In the genomic region with DNA sequence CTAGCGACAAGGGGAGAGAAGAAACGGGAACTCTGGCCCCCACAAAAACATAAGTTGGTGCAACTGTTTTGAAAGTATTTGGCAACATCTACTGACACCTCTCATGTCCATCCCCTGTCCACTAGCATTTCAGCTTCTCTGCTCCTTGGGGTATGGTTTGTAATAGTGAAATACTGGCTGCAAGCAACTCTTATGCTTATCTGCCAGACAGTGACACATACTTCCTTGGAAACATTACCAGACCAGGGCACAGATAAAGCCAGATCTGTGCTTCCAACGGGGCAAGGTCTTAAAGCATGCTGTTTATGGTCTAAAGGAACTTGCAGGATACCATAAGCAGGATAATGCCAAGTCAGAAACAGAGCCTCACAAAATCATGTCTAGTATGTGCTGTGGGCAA, we compare ENCODE assay signal across 17 mouse cellular contexts. TPM values are rescaled to one million over a fixed set of nuclear protein-coding genes. Genes with fewer than 3 reads are reported as not detected.
A peak's percentile ranks its signal among the peaks of the same experiment; 100 is the strongest.
DNase-seq lines count a peak whose midpoint lies in the region; ATAC-seq and TF ChIP-seq lines count a peak whose summit lies in the region.
"Had no signal": no experiment of that assay in that cellular context is flagged by ENCODE, and none has a peak within 500 bp of the region (broad histone marks: within the 10 kb centered on the region; RNA-seq: fewer than 3 reads in every experiment).

No protein-coding gene starts in this region.

- DNase-seq in cerebellum, adult 9-10 months, result peak; percentile 13
- DNase-seq in cerebellum, adult 11 months, result no peak
- no peak for DNase-seq in limb, embryonic 10.5 days (ENCODE audit: low spot score)
- DNase-seq in thymus, adult 18-20 months, result no peak
- no peak for DNase-seq in layer of hippocampus, adult 9-11 months
- DNase-seq: cerebellum, adult 8-10 months; lung, postnatal 36 days had no signal

- H3K27me3 ChIP-seq in limb, embryonic 13.5 days, result no peaks in the 10 kb centered on the region
- H3K27me3 ChIP-seq in limb, embryonic 10.5 days (ENCODE audit: low read depth, poor library complexity, severe bottlenecking), result no peaks in the 10 kb centered on the region
- H3K27me3 ChIP-seq in E14TG2a.4 (ENCODE audit: insufficient read depth, low read length), result no peaks in the 10 kb centered on the region
- no peaks in the 10 kb centered on the region for H3K27me3 ChIP-seq in liver, embryonic 12.5 days (replicated peaks)

- TF ChIP-seq CTCF in E14TG2a.4 (conservative IDR thresholded peaks at IDR 0.05; ENCODE audit: low read length), result no peak

- WGBS in limb, embryonic 13.5 days, result 81% methylated on average over 3 of the region's 3 CpGs
- 92% methylated on average over 3 of the region's 3 CpGs for WGBS in limb, embryonic 10.5 days
- 55% methylated on average over 3 of the region's 3 CpGs for WGBS in liver, embryonic 12.5 days (ENCODE audit: insufficient replicate concordance)

- no peaks in the 10 kb centered on the region for H3K9me3 ChIP-seq in limb, embryonic 13.5 days
- H3K9me3 ChIP-seq in limb, embryonic 10.5 days (replicated peaks), result no peaks in the 10 kb centered on the region
- no peaks in the 10 kb centered on the region for H3K9me3 ChIP-seq in E14TG2a.4 (ENCODE audit: low read length)
- H3K9me3 ChIP-seq in liver, embryonic 12.5 days (replicated peaks), result no peaks in the 10 kb centered on the region

- H3K36me3 ChIP-seq in limb, embryonic 13.5 days, result peaks cover 18% of the 10 kb centered on the region
- H3K36me3 ChIP-seq in limb, embryonic 10.5 days, result peaks cover 8% of the 10 kb centered on the region; the same call in 1 of the 2 replicates
- peaks cover 55% of the 10 kb centered on the region for H3K36me3 ChIP-seq in E14TG2a.4 (ENCODE audit: insufficient read depth, low read length)
- peaks cover 30% of the 10 kb centered on the region for H3K36me3 ChIP-seq in liver, embryonic 12.5 days

- no peak overlapping the region for H3K4me2 ChIP-seq in limb, embryonic 13.5 days (replicated peaks)
- H3K4me2 ChIP-seq in liver, embryonic 12.5 days, result peak overlapping the region; percentile 100

- H3K4me1 ChIP-seq in limb, embryonic 13.5 days, result 0 out of 2 replicates have a peak, but pooled peaks cover 5% of the 10 kb centered on the region
- H3K4me1 ChIP-seq in limb, embryonic 10.5 days, result peaks cover 7% of the 10 kb centered on the region
- peaks cover 66% of the 10 kb centered on the region for H3K4me1 ChIP-seq in E14TG2a.4 (replicated peaks; ENCODE audit: low read depth, low read length)
- H3K4me1 ChIP-seq in liver, embryonic 12.5 days, result peaks cover 26% of the 10 kb centered on the region

- no peak for ATAC-seq in limb, embryonic 13.5 days (ENCODE audit: low FRiP score, low read depth)
- ATAC-seq in liver, embryonic 12.5 days, result no peak
- ATAC-seq: activated CD4-positive, CD25-positive, alpha-beta regulatory T cell, adult 4 months had no signal

- no peak overlapping the region for H3K4me3 ChIP-seq in limb, embryonic 13.5 days
- no peak overlapping the region for H3K4me3 ChIP-seq in limb, embryonic 10.5 days
- peak overlapping the region; percentile 100 for H3K4me3 ChIP-seq in E14TG2a.4 (replicated peaks; ENCODE audit: low read length)
- no peak overlapping the region for H3K4me3 ChIP-seq in liver, embryonic 12.5 days

- peak overlapping the region; percentile 19; the same call in 1 of the 2 replicates for H3K9ac ChIP-seq in limb, embryonic 13.5 days
- H3K9ac ChIP-seq in liver, embryonic 12.5 days, result peak overlapping the region; percentile 42

- no peak overlapping the region for H3K27ac ChIP-seq in limb, embryonic 13.5 days
- H3K27ac ChIP-seq in limb, embryonic 10.5 days, result no peak overlapping the region
- peak overlapping the region; percentile 66; the same call in 1 of the 2 replicates for H3K27ac ChIP-seq in liver, embryonic 12.5 days

RNA-seq across cellular contexts. Expression of a gene that starts 1.8 kb away (rescaled TPM):
- polyA plus RNA-seq in limb, embryonic 13.5 days (2015; fragmentation: Nextera tagmentation; extraction: Ambion mirVana), result 26.3 and 26.8 TPM in 2 replicates
- 18.1 and 21.1 TPM in 2 replicates for polyA plus RNA-seq in limb, embryonic 10.5 days (2016; fragmentation: Nextera tagmentation; extraction: Ambion mirVana)
- 24.6 and 28.0 TPM in 2 replicates for polyA plus RNA-seq in liver, embryonic 12.5 days (2016; fragmentation: Nextera tagmentation; extraction: Ambion mirVana)

RNA-seq across cellular contexts. Expression of a gene that starts 21.4 kb away (rescaled TPM):
- not detected in 2 replicates for polyA plus RNA-seq in limb, embryonic 13.5 days (2015; fragmentation: Nextera tagmentation; extraction: Ambion mirVana)
- polyA plus RNA-seq in limb, embryonic 10.5 days (2016; fragmentation: Nextera tagmentation; extraction: Ambion mirVana), result not detected in 2 replicates
- not detected in 2 replicates for polyA plus RNA-seq in liver, embryonic 12.5 days (2016; fragmentation: Nextera tagmentation; extraction: Ambion mirVana)
- polyA plus RNA-seq: activated CD4-positive, CD25-positive, alpha-beta regulatory T cell, adult 4 months; embryonic facial prominence, embryonic 11.5 days; forebrain, embryonic 11.5 days; heart, embryonic 16.5 days; intestine, embryonic 14.5 days; kidney, postnatal 0 days; limb, embryonic 14.5 days had no signal

RNA-seq across cellular contexts. Expression of a gene that starts 22.3 kb away (rescaled TPM):
- polyA plus RNA-seq in limb, embryonic 13.5 days (2015; fragmentation: Nextera tagmentation; extraction: Ambion mirVana), result 13.4 and 15.0 TPM in 2 replicates
- polyA plus RNA-seq in limb, embryonic 10.5 days (2016; fragmentation: Nextera tagmentation; extraction: Ambion mirVana), result 3.7 and 5.7 TPM in 2 replicates
- polyA plus RNA-seq in liver, embryonic 12.5 days (2016; fragmentation: Nextera tagmentation; extraction: Ambion mirVana), result 1.8 and 2.5 TPM in 2 replicates
- polyA plus RNA-seq: activated CD4-positive, CD25-positive, alpha-beta regulatory T cell, adult 4 months had no signal

RNA-seq across cellular contexts. Expression of a gene that starts 28.7 kb away (rescaled TPM):
- 88.5 and 92.1 TPM in 2 replicates for polyA plus RNA-seq in limb, embryonic 13.5 days (2015; fragmentation: Nextera tagmentation; extraction: Ambion mirVana)
- 112 and 113 TPM in 2 replicates for polyA plus RNA-seq in limb, embryonic 10.5 days (2016; fragmentation: Nextera tagmentation; extraction: Ambion mirVana)
- 94.9 and 98.7 TPM in 2 replicates for polyA plus RNA-seq in liver, embryonic 12.5 days (2016; fragmentation: Nextera tagmentation; extraction: Ambion mirVana)

RNA-seq across cellular contexts. Expression of a gene that starts 32.9 kb away (rescaled TPM):
- polyA plus RNA-seq in limb, embryonic 13.5 days (2015; fragmentation: Nextera tagmentation; extraction: Ambion mirVana), result 56.9 and 57.9 TPM in 2 replicates
- 75.5 and 86.6 TPM in 2 replicates for polyA plus RNA-seq in limb, embryonic 10.5 days (2016; fragmentation: Nextera tagmentation; extraction: Ambion mirVana)
- 87.2 and 96.3 TPM in 2 replicates for polyA plus RNA-seq in liver, embryonic 12.5 days (2016; fragmentation: Nextera tagmentation; extraction: Ambion mirVana)
